Mouse (Mus musculus): ENCODE data around the gene Rbbp4.

DNA sequence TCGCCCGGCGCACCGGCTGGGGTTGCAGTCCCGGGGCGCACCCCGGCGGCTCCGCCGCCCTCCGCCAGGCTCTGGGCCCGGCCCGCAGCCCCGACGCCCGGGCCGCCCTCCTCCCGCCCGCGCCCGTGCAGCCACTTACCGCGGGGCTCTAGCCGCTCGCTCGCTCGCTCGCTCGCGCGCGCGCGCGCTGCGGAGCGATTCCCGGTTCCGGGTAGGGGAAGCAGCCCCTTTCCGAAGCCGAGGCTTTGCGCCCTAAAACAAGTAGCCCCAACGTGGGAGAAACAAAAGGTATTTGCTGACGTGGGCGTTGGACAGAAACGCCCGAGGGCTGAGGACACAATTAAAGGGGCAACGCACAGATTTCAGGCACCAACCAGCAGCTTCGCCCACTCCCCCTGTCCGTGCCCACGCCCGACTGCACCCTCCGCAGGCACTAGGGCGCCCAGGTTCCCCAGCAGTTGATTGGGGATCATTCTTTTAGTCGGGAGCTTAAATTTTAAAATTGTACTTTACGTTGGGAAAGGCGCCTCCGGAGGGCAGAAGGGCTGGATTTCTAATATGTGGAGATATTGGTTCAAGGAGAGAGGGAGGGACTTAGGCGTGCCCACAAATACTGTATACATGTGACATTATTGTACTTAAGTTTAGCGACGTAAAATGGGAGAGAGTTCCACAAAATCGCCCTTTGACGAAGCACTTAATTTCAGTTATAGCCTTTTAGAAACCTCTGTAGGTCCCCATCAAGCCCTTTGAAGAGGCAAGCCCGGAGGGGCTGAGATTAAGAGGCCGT lies 42.6 kb upstream of the Rbbp4 start, which contains the start of gene Zbtb8a:
- no peak for TF ChIP-seq CTCF (IDR thresholded peaks at IDR 0.05; ENCODE audit: low read depth, low read length)
- TF ChIP-seq POLR2A (IDR thresholded peaks at IDR 0.05; ENCODE audit: insufficient read depth, low read length), result no peak
- no peak for TF ChIP-seq EP300 (IDR thresholded peaks at IDR 0.05; ENCODE audit: insufficient read depth, low read depth, low read length)
